Comparison of ENCODE assay signal across 21 mouse cellular contexts in genomic region chr19:18720337-18720736, GRCm38 (mm10). TPM values are rescaled to one million over a fixed set of nuclear protein-coding genes. Genes with fewer than 3 reads are reported as not detected.
A peak's percentile ranks its signal among the peaks of the same experiment; 100 is the strongest.
DNase-seq lines count a peak whose midpoint lies in the region; ATAC-seq and TF ChIP-seq lines count a peak whose summit lies in the region.
"Had no signal": no experiment of that assay in that cellular context is flagged by ENCODE, and none has a peak within 500 bp of the region (broad histone marks: within the 10 kb centered on the region; RNA-seq: fewer than 3 reads in every experiment).

No protein-coding gene starts in this region.

- no peak overlapping the region for H3K4me2 ChIP-seq in lung, postnatal 0 days (replicated peaks; ENCODE audit: low read depth, low read length)
- H3K4me2 ChIP-seq: embryonic facial prominence, embryonic 12.5 days; forebrain, embryonic 12.5 days had no signal

- no peak overlapping the region for H3K27ac ChIP-seq in kidney, adult 2 months (ENCODE audit: insufficient read depth, low read depth, low read length)
- H3K27ac ChIP-seq in lung, postnatal 0 days (ENCODE audit: low read length), result no peak overlapping the region
- H3K27ac ChIP-seq: embryonic facial prominence, embryonic 10.5 days; embryonic facial prominence, embryonic 12.5 days; forebrain, embryonic 10.5 days; forebrain, embryonic 12.5 days had no signal

- H3K27me3 ChIP-seq in kidney, adult 2 months (replicated peaks; ENCODE audit: control insufficient read depth, insufficient read depth, low read length), result no peaks in the 10 kb centered on the region
- no peaks in the 10 kb centered on the region for H3K27me3 ChIP-seq in lung, postnatal 0 days (replicated peaks; ENCODE audit: insufficient read depth, low read length)
- H3K27me3 ChIP-seq: embryonic facial prominence, embryonic 12.5 days; forebrain, embryonic 12.5 days had no signal

- H3K4me3 ChIP-seq in kidney, adult 2 months (ENCODE audit: insufficient read depth, low read depth, low read length), result no peak overlapping the region
- H3K4me3 ChIP-seq in lung, postnatal 0 days (ENCODE audit: low read depth, low read length), result no peak overlapping the region
- H3K4me3 ChIP-seq: embryonic facial prominence, embryonic 10.5 days; embryonic facial prominence, embryonic 12.5 days; forebrain, embryonic 10.5 days; forebrain, embryonic 12.5 days had no signal

- DNase-seq in kidney, adult 2 months, result peak; percentile 46
- DNase-seq in kidney, postnatal 4 days, result no peak
- DNase-seq in lung, postnatal 0 days (ENCODE audit: low spot score), result no peak
- DNase-seq in lung, postnatal 4 days, result no peak
- DNase-seq in fat pad, adult 2 months (ENCODE audit: extremely low read depth, low read depth, low spot score), result peak; percentile 61
- DNase-seq in heart, adult 11 months, result no peak
- DNase-seq: adrenal gland, adult 8-10 months; adrenal gland, postnatal 14 days; adrenal gland, postnatal 36 days; cerebellum, adult 11-12 months; cerebellum, adult 2 months; cerebellum, adult 9-10 months; cerebellum, postnatal 10 days; cerebellum, postnatal 25 days had no signal

- no peak for TF ChIP-seq POLR2A in kidney, adult 2 months (IDR thresholded peaks at IDR 0.05; ENCODE audit: low read depth, low read length)

- 0 out of 2 replicates have a peak, but pooled peaks have one; percentile 22 for TF ChIP-seq EP300 in lung, postnatal 0 days (IDR thresholded peaks at IDR 0.05)

- WGBS in kidney, adult 2 months, result 72% methylated on average over 3 of the region's 3 CpGs
- 73% methylated on average over 3 of the region's 3 CpGs for WGBS in lung, postnatal 0 days

- H3K9ac ChIP-seq in lung, postnatal 0 days (replicated peaks; ENCODE audit: low read depth), result no peak overlapping the region
- H3K9ac ChIP-seq: embryonic facial prominence, embryonic 12.5 days; forebrain, embryonic 12.5 days had no signal

- no peaks in the 10 kb centered on the region for H3K36me3 ChIP-seq in kidney, adult 2 months (ENCODE audit: control insufficient read depth, insufficient read depth, low read length)
- no peaks in the 10 kb centered on the region for H3K36me3 ChIP-seq in lung, postnatal 0 days (ENCODE audit: insufficient read depth, low read length)

- H3K4me1 ChIP-seq in kidney, adult 2 months (ENCODE audit: control insufficient read depth, insufficient read depth, low read length), result no peaks in the 10 kb centered on the region
- no peaks in the 10 kb centered on the region for H3K4me1 ChIP-seq in lung, postnatal 0 days (ENCODE audit: insufficient read depth, low read depth, low read length)

- no peak for ATAC-seq in lung, postnatal 0 days
- ATAC-seq: activated CD4-positive, CD25-positive, alpha-beta regulatory T cell, adult 4 months; forebrain, embryonic 14.5 days; forebrain, embryonic 16.5 days had no signal

- no peaks in the 10 kb centered on the region for H3K9me3 ChIP-seq in lung, postnatal 0 days (ENCODE audit: low read length)
- H3K9me3 ChIP-seq: embryonic facial prominence, embryonic 10.5 days; embryonic facial prominence, embryonic 12.5 days; forebrain, embryonic 10.5 days; forebrain, embryonic 12.5 days had no signal

- TF ChIP-seq CTCF in kidney, adult 2 months (conservative IDR thresholded peaks at IDR 0.05; ENCODE audit: insufficient read depth, insufficient read length, low read depth, low read length), result no peak
- no peak for TF ChIP-seq CTCF in lung, postnatal 0 days (IDR thresholded peaks at IDR 0.05)

RNA-seq across cellular contexts. Expression of gene D030056L22Rik, which starts 7.3 kb away (rescaled TPM):
- 6.2 and 6.5 TPM in 2 replicates for polyA plus RNA-seq in kidney, adult 2 months (2012; rRNA removed)
- polyA plus RNA-seq in lung, postnatal 0 days (2015; fragmentation: Nextera tagmentation; extraction: Ambion mirVana), result 18.5 and 19.8 TPM in 2 replicates

RNA-seq across cellular contexts. Expression of gene Trpm6, which starts 29.4 kb away (rescaled TPM):
- 1.9 TPM in 2 replicates for polyA plus RNA-seq in kidney, adult 2 months (2012; rRNA removed)
- 4.5 and 5.7 TPM in 2 replicates for polyA plus RNA-seq in lung, postnatal 0 days (2015; fragmentation: Nextera tagmentation; extraction: Ambion mirVana)

RNA-seq across cellular contexts. Expression of gene Carnmt1, which starts 49.8 kb away (rescaled TPM):
- 5.9 and 6.3 TPM in 2 replicates for polyA plus RNA-seq in kidney, adult 2 months (2012; rRNA removed)
- polyA plus RNA-seq in lung, postnatal 0 days (2015; fragmentation: Nextera tagmentation; extraction: Ambion mirVana), result 21.1 and 25.1 TPM in 2 replicates

Comparison
In these comparisons a context has a peak if more than half of its experiments do, and no peak if none do; other contexts are left out.
1. DNase-seq: peak in kidney, adult 2 months (single experiment) and fat pad, adult 2 months (single experiment); none in kidney, postnatal 4 days (0 of 2), lung, postnatal 0 days (single experiment), lung, postnatal 4 days (0 of 2) and heart, adult 11 months (single experiment).